Mouse (Mus musculus): ENCODE measurements around the gene Atad2b. TPM values are rescaled to one million over a fixed set of nuclear protein-coding genes. Genes with fewer than 3 reads are reported as not detected.
"Not testable (repeated sequence)": the region's sequence is repeated elsewhere in the genome, so short reads cannot be mapped to it uniquely, and the experiment has no call there.

Gene Atad2b
- total RNA-seq (2014; fragmentation: Nextera tagmentation) (47.0 and 49.0 TPM in 2 replicates), total RNA-seq (2017) (35.5 and 43.8 TPM in 2 replicates)

- peak; percentile 83 for ATAC-seq (replicated peaks; ENCODE audit: poor library complexity, severe bottlenecking)
Measured at GRCm38 (mm10) chr12:4916994-4917804, at the start of gene Atad2b. TSS of gene Atad2b (plus strand) at chr12:4917353.

DNA sequence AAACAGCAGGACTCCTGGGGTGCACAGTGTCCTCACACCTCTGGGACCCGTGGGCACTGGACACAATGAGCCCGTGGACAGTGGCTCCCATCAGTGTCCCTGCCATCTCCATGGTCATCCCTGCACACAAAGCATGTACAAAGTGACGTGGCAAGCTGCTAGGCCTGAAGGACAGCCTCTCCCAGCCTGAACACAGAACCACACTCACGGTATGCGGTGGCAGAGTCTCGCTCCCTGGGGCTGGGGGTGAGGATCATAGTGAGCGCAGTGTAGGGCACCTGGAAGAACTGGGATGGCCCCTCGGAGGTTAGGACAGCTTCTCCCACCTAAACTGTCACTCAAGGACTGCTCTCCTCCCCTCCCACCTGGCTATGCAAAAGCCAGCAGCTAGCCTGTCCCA lies 48.2 kb upstream of the Atad2b start:
- ATAC-seq (replicated peaks; ENCODE audit: poor library complexity, severe bottlenecking): no peak

DNA sequence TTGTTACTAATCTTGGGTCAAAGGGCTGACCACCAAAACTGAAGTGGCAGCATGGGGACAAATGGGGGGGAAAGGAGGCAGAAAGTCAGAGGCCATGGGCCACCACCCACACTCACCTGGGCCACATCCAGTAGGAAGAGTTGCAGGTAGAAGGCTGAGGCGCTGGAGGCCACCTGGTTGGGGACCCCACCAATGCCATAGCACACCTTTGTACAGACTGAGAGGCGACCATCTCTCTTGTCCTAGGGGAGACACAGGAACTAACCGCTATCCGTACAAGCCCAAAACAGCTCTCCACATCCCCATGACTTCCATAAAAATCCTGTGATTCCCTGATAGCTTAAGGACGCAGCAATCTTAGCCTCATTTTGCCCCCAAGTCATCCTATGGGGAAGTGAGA lies 45.9 kb upstream of the Atad2b start:
- no peak for ATAC-seq (replicated peaks; ENCODE audit: poor library complexity, severe bottlenecking)

- ATAC-seq (replicated peaks; ENCODE audit: poor library complexity, severe bottlenecking): no peak; the same call in 1 of the 2 replicates
Measured at GRCm38 (mm10) chr12:4872273-4872672, 44.9 kb upstream of the Atad2b start.

GRCm38 (mm10) chr12:4872983-4873477 lies 44.1 kb upstream of the Atad2b start:
- ATAC-seq (replicated peaks; ENCODE audit: poor library complexity, severe bottlenecking): no peak

GRCm38 (mm10) chr12:4873531-4873930 lies 43.6 kb upstream of the Atad2b start:
- ATAC-seq (replicated peaks; ENCODE audit: poor library complexity, severe bottlenecking): no peak

- peak; percentile 89 for ATAC-seq (replicated peaks; ENCODE audit: poor library complexity, severe bottlenecking)
Measured at GRCm38 (mm10) chr12:4874161-4874927, 42.8 kb upstream of the Atad2b start, which contains the start of gene Mfsd2b. TSS of gene Mfsd2b (minus strand) at chr12:4874359.

GRCm38 (mm10) chr12:4875623-4876022 lies 41.5 kb upstream of the Atad2b start:
- ATAC-seq (replicated peaks; ENCODE audit: poor library complexity, severe bottlenecking): no peak

GRCm38 (mm10) chr12:4878296-4878783 lies 38.8 kb upstream of the Atad2b start:
- ATAC-seq (replicated peaks; ENCODE audit: poor library complexity, severe bottlenecking): no peak

DNA sequence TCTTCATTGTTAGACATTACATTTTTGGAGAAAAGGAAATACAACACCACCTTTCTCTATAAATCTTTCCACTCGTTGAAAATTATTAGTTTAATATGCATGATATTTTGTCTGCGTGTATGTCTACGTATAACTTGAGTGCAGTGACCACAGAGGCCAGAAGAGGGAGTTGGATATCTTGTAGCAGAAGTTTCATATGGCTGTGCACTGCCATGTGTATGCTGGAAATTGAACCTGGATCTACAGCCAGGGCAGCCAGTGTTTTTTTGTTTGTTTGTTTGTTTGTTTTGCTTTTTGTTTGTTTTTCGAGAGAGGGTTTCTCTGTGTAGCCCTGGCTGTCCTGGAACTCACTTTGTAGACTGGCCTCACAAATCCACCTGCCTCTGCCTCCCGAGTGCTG lies 38.1 kb upstream of the Atad2b start:
- ATAC-seq (replicated peaks; ENCODE audit: poor library complexity, severe bottlenecking): no peak; the same call in 1 of the 2 replicates

DNA sequence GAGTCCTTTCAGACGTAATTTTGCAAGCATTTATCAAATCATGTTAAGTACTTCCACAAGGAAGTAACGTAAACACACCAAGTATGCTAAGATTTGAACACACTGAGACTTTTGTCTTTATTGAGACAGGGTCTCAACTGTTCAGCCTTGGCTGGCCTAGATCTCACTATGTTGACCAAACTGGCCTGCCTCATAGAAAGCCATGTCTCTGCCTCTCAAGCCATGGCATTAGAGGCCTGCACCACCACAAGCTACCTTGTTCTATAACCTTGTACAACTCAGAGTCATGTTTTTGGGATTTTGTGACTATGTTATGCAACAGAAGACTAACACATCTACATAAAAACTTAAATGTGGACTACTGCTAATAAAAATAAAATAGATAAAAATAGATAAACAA lies 35.1 kb upstream of the Atad2b start:
- ATAC-seq (replicated peaks; ENCODE audit: poor library complexity, severe bottlenecking): no peak

- ATAC-seq (replicated peaks; ENCODE audit: poor library complexity, severe bottlenecking): no peak
Measured at GRCm38 (mm10) chr12:4885062-4885461, 32.1 kb upstream of the Atad2b start.

- ATAC-seq (replicated peaks; ENCODE audit: poor library complexity, severe bottlenecking): not testable (repeated sequence)
Measured at GRCm38 (mm10) chr12:4886581-4886980, 30.6 kb upstream of the Atad2b start.

DNA sequence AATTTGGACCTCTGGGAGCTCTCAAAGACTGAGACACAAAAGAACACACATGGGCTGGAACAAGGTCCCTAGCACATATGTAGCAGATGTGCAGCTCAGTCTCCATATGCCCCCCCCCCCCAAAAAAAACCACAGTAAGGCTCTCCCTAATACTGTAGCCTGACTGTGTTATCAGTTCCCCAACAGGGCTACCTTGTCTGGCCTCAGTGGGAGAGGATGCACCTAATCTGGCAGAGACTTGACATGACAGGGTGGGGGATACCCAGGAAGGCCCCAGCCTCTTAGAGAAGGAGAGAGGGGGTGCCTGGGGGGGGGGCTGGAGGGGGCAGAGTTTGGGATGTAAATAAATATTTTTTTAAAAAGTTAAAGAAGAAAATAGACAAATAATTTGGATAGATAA lies 28.4 kb upstream of the Atad2b start:
- ATAC-seq (replicated peaks; ENCODE audit: poor library complexity, severe bottlenecking): no peak

DNA sequence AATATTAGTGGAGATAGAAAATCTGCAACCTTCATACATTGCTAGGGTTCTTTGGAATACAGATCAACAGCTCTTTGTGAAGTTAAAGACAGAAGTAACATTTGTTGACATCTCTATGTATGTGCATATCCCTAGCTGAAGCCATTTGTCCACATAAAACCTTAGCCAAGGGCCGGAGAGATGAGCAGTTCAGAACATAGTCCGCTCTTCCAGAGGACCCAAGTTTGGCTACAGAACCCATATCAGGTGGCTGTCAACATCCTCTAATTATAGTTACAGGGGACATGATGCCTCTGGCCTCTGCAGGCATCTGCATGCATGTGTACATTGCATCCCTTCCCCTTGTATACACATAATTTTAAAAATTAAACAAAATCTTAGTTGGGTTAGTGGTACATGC lies 27.9 kb upstream of the Atad2b start:
- no peak for ATAC-seq (replicated peaks; ENCODE audit: poor library complexity, severe bottlenecking)

DNA sequence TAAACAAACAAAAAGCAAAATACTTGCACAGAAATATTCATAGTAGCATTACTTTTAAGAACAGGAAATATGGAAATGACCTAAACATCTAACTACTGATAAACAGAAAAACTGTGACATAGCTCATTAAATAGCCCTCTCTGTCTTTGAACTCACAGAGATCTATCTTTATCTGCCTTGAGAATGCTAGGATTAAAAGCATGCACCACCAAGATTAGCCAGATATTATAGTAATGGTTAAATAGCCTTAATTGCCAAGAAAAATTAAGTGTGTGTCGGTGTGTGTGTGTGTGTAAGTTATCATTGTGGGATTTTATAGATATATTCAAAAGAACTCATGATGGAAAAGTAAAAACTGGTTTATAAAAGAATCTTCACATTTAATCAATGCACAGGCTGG lies 27.3 kb upstream of the Atad2b start:
- ATAC-seq (replicated peaks; ENCODE audit: poor library complexity, severe bottlenecking): no peak

- no peak for ATAC-seq (replicated peaks; ENCODE audit: poor library complexity, severe bottlenecking)
Measured at GRCm38 (mm10) chr12:4898024-4898423, 19.1 kb upstream of the Atad2b start.

GRCm38 (mm10) chr12:4905946-4906345 lies 11.2 kb upstream of the Atad2b start:
- no peak for ATAC-seq (replicated peaks; ENCODE audit: poor library complexity, severe bottlenecking)

DNA sequence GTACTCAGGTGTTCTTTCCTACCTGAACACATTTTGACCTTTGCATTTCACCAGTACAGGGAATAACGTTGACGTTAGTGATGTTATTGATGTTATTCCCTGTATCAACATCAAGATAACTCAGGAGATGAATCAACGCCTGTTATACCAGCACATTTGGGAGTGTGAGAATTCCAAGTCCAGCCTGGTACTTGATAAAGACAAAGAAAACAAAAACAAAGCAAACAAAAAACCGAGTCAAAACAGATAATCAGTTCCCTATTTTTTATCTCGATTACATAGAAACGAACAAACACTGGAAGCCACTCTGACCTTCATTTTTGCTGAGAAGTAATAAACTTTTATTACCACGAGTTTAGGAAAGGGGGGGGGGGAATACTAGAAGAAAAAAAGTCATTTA lies 10.7 kb upstream of the Atad2b start:
- ATAC-seq (replicated peaks; ENCODE audit: poor library complexity, severe bottlenecking): no peak

DNA sequence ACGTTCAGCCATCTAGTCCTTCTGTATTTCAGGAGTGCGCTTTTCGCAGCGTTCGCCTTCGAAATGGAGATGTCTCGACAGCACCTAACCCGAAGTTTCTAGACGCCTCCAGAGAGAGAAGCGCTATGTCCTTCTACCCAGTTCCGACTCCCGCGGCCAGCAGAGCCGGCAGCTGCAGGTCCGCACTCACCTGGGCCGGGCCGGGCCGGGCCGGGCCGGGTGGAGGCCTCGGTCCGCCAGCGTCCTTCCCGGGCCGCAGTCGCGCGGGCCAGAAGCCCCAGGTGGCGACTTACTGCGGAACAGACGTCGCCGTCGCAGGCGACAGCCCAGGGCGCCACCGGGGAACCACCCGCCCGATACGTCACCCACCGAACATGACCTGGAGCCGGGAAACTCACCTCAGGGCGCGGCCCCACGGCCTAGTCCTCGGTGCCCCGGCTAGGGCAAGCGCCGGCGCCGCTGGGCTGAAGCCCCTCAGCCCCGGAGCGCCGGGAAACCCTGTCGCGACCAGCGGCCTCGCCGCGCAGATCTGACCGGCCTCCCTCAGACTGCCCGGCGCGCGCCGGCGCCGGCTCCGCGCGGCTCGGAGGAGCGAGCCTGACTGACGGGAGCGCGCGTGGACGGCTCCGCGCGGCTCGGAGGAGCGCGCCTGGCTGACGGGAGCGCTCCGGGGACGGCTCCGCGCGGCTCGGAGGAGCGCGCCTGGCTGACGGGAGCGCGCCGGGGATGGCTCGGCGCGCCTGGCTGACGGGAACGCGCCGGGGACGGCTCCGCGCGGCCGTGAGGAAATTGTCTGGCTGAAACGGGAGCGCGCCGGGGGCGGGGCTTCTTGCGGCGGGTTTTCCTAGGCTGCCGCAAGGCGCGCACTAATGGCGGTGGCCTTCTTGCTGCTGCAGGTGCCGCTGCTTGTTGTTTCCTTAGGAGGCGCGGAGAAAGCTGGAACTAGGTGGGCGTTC lies 9.9 kb upstream of the Atad2b start, which contains the start of gene Ubxn2a:
TSS of gene Ubxn2a (minus strand) at position 755 of the 956 bp plus-strand sequence.
- peak; percentile 93 for ATAC-seq (replicated peaks; ENCODE audit: poor library complexity, severe bottlenecking)

Measured in granulocyte monocyte progenitor cell, adult 5-6 weeks (primary cell).